Mouse (Mus musculus) E14TG2a.4 (cell line): ENCODE results near the gene Zfp358.

Experiments
- CTCF ChIP-seq: conservative IDR thresholded peaks from 2 replicates; pipeline ENCODE4 v1.5.1; 2014; ENCODE audit warnings: low read length
- NANOG ChIP-seq: IDR thresholded peaks from 2 replicates; pipeline ENCODE4 v1.6.1; 2014; ENCODE audit warnings: borderline replicate concordance, low read length, mixed read lengths

- TF ChIP-seq NANOG = no peak
- no peak for TF ChIP-seq CTCF
Observed at GRCm38 (mm10) chr8:3498583-3498982, 5.6 kb downstream of the Zfp358 start.
